Mouse (Mus musculus) C2C12 (cell line): ENCODE measurements around the gene Atf4. TPM values are rescaled to one million over a fixed set of nuclear protein-coding genes. Genes with fewer than 3 reads are reported as not detected.
A peak's percentile ranks its signal among the peaks of the same experiment; 100 is the strongest.

ENCODE experiments used
- H3K27me3 ChIP-seq: one replicate; pipeline ENCODE4 v1.6.1; 2011; ENCODE audit not compliant: control insufficient read depth, insufficient read depth, insufficient read length
- H3K36me3 ChIP-seq: one replicate; pipeline ENCODE4 v1.6.1; 2011; ENCODE audit not compliant: control insufficient read depth, insufficient read depth
- H3K4me3 ChIP-seq: one replicate; pipeline ENCODE4 v1.5.1; 2011; ENCODE audit warnings: mild to moderate bottlenecking, control low read depth; ENCODE audit not compliant: poor library complexity, insufficient read depth, severe bottlenecking
- H3K79me2 ChIP-seq: one replicate; pipeline ENCODE4 v1.6.1; 2011; ENCODE audit not compliant: control insufficient read depth, insufficient read depth
- H3K79me3 ChIP-seq: one replicate; pipeline ENCODE4 v1.6.1; 2011; ENCODE audit warnings: low read depth, control low read depth
- H3ac ChIP-seq: one replicate; pipeline ENCODE3; 2011; ENCODE audit warnings: low read depth; ENCODE audit not compliant: control insufficient read depth, insufficient read length
- CEBPB ChIP-seq: IDR thresholded peaks from one replicate; pipeline ENCODE4 v1.6.1; 2011; ENCODE audit warnings: low read depth, mild to moderate bottlenecking, control low read depth, moderate library complexity
- CTCF ChIP-seq: IDR thresholded peaks from one replicate; pipeline ENCODE4 v1.5.1; 2011; ENCODE audit not compliant: control insufficient read depth, insufficient read depth, insufficient read length
- FOSL1 ChIP-seq: IDR thresholded peaks from one replicate; pipeline ENCODE4 v1.8.0; 2011; ENCODE audit warnings: mild to moderate bottlenecking, low read length; ENCODE audit not compliant: poor library complexity, insufficient read depth, severe bottlenecking
- MAX ChIP-seq: IDR thresholded peaks from one replicate; pipeline ENCODE4 v1.6.1; 2011; ENCODE audit warnings: mild to moderate bottlenecking, control low read depth
- MYOD1 ChIP-seq: IDR thresholded peaks from one replicate; pipeline ENCODE4 v1.6.1; 2011; ENCODE audit warnings: low read depth; ENCODE audit not compliant: control insufficient read depth, insufficient read length
- MYOG ChIP-seq: IDR thresholded peaks from one replicate; pipeline ENCODE4 v1.6.1; 2011; ENCODE audit not compliant: control insufficient read depth, insufficient read length; ENCODE audit errors: extremely low read depth
- USF1 ChIP-seq: IDR thresholded peaks from one replicate; pipeline ENCODE4 v1.6.1; 2011; ENCODE audit warnings: low read depth, mild to moderate bottlenecking, control low read depth, moderate library complexity
- polyA plus RNA-seq: library from polyadenylated mRNA; unstranded; fragments of >200 nt; fragmentation: generic; extraction: Trizol; gene quantifications from one replicate; pipeline ENCODE4 v1.2.1, GENCODE M21; 2012; ENCODE audit warnings: missing spikeins

Atf4 gene
- polyA plus RNA-seq, 1 experiment = 507 TPM

DNA sequence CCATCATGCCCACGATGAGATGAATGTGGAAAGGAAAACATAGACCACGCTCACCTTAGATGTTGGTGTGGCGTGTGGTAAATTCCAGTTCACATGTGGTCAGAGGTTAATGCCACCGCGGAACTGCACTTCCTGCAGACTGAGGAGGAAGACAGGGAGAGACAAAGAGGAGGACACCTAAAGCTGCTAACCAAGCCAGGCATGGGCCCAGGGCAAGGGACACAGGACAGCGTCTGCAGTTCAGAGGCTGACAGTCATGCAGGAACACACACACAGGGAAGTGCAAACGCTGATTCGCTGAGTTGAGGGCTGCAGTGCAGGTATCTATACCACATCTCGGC is 38.5 kb upstream of the Atf4 start:
- H3K79me2 ChIP-seq = no peaks in the 10 kb centered on the region
- H3K27me3 ChIP-seq = no peaks in the 10 kb centered on the region
- no peaks in the 10 kb centered on the region for H3K79me3 ChIP-seq
- H3K4me3 ChIP-seq = no peak overlapping the region
- H3K36me3 ChIP-seq = peaks cover 8% of the 10 kb centered on the region
- no peak overlapping the region for H3ac ChIP-seq
- TF ChIP-seq FOSL1 = no peak
- TF ChIP-seq USF1 = no peak
- TF ChIP-seq CTCF = no peak
- no peak for TF ChIP-seq CEBPB
- TF ChIP-seq MAX = no peak
- no peak for TF ChIP-seq MYOG
- no peak for TF ChIP-seq MYOD1

DNA sequence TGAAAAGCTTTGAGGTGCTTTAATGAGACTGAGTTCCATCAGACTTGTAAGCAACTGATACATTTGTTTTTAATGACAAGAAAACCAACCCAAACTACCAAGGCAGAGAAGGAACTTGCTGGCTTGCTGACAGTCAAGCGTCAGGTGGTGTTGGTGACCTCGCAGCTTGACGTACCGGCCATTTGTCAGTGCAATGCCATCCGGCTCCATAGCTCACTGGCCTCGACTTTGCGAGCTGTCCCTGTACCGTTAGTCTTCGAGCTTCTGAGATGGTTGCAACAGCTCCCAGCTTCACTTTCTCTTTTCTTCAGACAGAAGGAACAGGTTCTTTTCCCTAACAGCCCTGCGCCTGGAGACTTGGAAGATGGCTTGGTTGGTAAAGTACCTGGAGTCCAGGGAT is 37.5 kb upstream of the Atf4 start:
- Histone ChIP-seq H3K79me2 (no peaks in the 10 kb centered on the region), H3ac (no peak overlapping the region), H3K27me3 (no peaks in the 10 kb centered on the region), H3K79me3 (no peaks in the 10 kb centered on the region), H3K36me3 (no peaks in the 10 kb centered on the region), H3K4me3 (no peak overlapping the region)
- TF ChIP-seq USF1 = no peak
- TF ChIP-seq FOSL1 = no peak
- no peak for TF ChIP-seq CTCF

DNA sequence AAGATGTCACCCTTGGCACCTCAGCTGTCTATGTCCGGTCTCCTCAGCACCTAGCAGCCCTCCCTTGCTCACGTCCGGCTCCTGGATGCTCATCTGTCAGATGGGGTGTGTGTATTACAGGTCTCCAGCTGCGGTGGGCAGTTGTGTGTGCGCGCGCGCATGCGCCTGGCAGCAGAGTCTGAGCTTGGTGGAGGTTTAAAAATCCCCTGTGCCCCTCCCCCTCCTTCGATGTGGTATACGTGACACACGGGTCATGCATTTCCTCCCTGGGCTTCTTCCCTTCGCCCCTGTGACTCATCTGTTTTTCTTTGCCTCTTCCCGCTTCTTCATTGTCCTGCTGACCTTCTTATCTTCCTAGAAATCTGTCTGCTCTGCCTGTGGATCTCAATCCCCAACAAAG is 35.8 kb upstream of the Atf4 start:
- TF ChIP-seq FOSL1 (peak; percentile 97), USF1 (peak; percentile 23), MYOG (no peak), CTCF (no peak), CEBPB (no peak)
- Histone ChIP-seq H3ac (peak overlapping the region; percentile 0), H3K27me3 (no peaks in the 10 kb centered on the region), H3K36me3 (no peaks in the 10 kb centered on the region), H3K79me3 (no peaks in the 10 kb centered on the region), H3K4me3 (no peak overlapping the region), H3K79me2 (no peaks in the 10 kb centered on the region)

DNA sequence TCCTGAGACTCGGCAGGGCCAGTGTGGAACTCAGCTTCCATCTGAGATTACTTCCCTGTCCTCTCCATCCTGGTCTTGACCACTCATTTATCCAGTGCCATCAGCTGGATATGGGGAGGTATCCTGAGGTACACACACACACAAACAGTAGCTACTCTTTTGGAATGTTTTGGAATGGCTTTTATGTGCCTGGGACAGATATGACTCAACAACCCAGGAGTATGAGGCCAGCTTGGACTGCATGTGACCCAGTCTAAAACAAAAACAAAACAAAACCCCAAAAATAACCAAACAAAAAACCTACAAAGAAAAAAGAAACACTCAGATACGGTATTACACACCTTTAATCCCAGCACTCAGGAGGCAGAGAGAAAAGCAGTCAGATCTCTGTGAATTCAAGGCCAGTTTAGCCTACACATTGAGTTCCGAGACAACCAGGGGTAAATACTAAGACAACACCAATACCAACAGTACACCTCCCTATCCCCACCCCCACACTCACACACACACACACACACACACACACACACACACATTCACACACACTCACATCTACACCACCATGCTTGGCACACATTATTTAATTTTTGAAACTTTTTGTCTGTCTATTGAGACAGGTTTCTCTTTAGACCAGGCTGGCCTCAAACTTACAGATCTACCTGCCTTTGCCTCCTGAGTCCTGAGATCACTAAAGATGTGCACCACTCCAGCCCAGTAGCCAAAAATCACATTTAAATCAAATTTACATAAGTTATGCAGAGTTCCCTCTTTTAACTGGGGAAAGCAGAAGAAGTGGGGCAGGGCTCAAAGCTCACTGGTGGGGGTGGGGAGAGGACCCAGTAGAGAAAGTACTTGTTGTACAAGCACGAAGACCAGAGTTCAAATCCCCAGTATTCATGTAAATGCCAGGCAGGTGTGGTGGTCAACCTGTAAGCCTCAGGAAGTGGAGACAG is 35.0 kb upstream of the Atf4 start:
- Histone ChIP-seq H3ac (peak overlapping the region; percentile 31), H3K79me2 (no peaks in the 10 kb centered on the region), H3K36me3 (no peaks in the 10 kb centered on the region), H3K27me3 (no peaks in the 10 kb centered on the region), H3K79me3 (no peaks in the 10 kb centered on the region), H3K4me3 (no peak overlapping the region)
- peak; percentile 85 for TF ChIP-seq USF1
- peak; percentile 36 for TF ChIP-seq CEBPB
- no peak for TF ChIP-seq CTCF

DNA sequence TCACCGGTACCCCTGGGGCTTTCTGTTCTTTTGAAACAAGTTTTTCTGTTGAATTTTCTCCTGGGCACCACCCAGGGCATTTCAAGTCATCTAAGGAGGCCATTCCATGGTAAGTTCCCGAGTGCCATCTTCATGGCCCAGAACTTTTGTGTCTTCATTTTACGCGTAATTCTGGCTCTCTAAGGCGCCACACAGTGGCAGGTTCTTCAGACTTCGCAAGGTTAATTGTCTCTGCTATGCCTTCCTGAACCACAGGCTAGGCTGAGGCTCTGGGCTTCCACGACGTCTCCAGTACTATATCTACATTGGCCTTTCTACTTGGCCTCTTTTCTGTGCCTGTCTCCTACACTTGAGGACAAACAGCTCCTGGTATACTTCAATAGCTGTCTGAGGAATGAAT is 34.0 kb upstream of the Atf4 start:
- Histone ChIP-seq H3K79me2 (no peaks in the 10 kb centered on the region), H3K4me3 (no peak overlapping the region), H3K36me3 (no peaks in the 10 kb centered on the region), H3K79me3 (no peaks in the 10 kb centered on the region), H3ac (no peak overlapping the region), H3K27me3 (no peaks in the 10 kb centered on the region)
- no peak for TF ChIP-seq MYOD1

DNA sequence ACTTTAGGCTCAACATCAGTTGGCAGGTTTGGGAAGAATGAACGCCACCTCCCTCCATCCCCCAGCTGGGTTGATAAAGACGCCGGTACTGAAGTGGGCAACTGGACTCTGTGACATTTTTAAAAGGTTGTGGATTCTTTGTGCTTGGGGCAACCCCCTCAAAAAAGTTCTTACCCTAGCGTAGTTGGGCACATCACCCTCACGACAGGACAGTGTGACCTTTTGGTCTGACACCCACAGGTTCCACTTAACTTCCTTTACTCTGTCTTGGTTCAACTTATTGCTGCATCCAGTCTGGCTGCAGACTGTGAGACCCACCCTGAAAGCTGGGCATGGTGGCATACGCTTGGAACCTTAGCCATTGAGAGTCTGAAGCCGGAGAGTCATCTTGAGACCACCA is 31.2 kb upstream of the Atf4 start:
- TF ChIP-seq CTCF (no peak), USF1 (no peak), MYOD1 (no peak), CEBPB (no peak), MAX (no peak), MYOG (no peak), FOSL1 (no peak)
- H3K79me2 ChIP-seq = no peaks in the 10 kb centered on the region
- H3K79me3 ChIP-seq = no peaks in the 10 kb centered on the region
- no peak overlapping the region for H3K4me3 ChIP-seq
- no peak overlapping the region for H3ac ChIP-seq
- H3K36me3 ChIP-seq = no peaks in the 10 kb centered on the region
- H3K27me3 ChIP-seq = no peaks in the 10 kb centered on the region
